Mouse (Mus musculus) liver, postnatal 0 days (tissue): ENCODE results near the gene Rcbtb2.

Source experiments
- CTCF ChIP-seq: sonication (generic); IDR thresholded peaks from 2 replicates; pipeline ENCODE4 v1.5.1; 2016; ENCODE audit warnings: antibody characterized with exemption, low read depth
- EP300 ChIP-seq: IDR thresholded peaks from 2 replicates; pipeline ENCODE4 v1.6.1; 2016; ENCODE audit warnings: antibody characterized with exemption, low read depth, mild to moderate bottlenecking

DNA sequence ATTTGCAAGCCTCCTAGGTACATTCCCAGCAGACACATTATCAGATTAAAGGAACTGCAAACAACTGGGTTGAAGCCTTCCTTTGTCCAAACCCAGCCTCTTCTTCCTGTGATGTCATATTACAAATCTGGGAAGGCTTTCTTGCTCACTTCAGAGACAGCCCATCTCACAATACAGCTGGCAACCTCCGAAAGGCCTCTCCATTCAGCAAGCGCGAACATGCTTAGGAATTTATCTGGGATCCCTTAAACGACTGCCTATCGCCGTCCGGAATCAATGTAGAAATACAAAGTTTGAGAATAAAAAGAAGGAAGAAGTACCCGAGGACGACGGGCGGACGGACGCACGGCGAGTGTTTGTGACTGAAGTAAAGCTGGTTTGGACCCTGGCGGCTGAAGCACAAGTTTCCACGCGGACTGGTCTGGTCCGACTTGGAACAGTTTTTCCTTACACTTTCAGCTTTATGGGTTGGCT lies 115.0 kb downstream of the Rcbtb2 start, which contains the start of gene Lpar6:
- no peak for TF ChIP-seq CTCF
- TF ChIP-seq EP300: peak; percentile 36
